Mouse (Mus musculus) embryonic fibroblast, embryonic 13.5 days (primary cell): ENCODE results near the gene Cox14. TPM values are rescaled to one million over a fixed set of nuclear protein-coding genes. Genes with fewer than 3 reads are reported as not detected.

Experiments
- H3K27ac ChIP-seq: 2 replicates; pipeline ENCODE4 v1.5.1; 2012; ENCODE audit warnings: low read length, control low read depth, inconsistent platforms; ENCODE audit not compliant: insufficient read depth
- H3K4me1 ChIP-seq: 2 replicates; pipeline ENCODE4 v1.6.1; 2011; ENCODE audit warnings: low read length; ENCODE audit not compliant: control insufficient read depth, insufficient read depth
- H3K4me3 ChIP-seq: 2 replicates; pipeline ENCODE4 v1.5.1; 2011; ENCODE audit warnings: mild to moderate bottlenecking, control low read depth, low read length; ENCODE audit not compliant: insufficient read depth
- CTCF ChIP-seq: IDR thresholded peaks from 2 replicates; pipeline ENCODE4 v1.5.1; 2011; ENCODE audit warnings: mild to moderate bottlenecking, control low read depth, low read length, moderate library complexity, borderline replicate concordance; ENCODE audit not compliant: insufficient read depth
- POLR2A ChIP-seq: IDR thresholded peaks from 2 replicates; pipeline ENCODE4 v1.6.1; 2011; ENCODE audit warnings: low read depth, mild to moderate bottlenecking, control low read depth, low read length, moderate library complexity
- polyA plus RNA-seq: library from polyadenylated mRNA; stranded (reverse); fragments of >200 nt; gene quantifications from 2 replicates; pipeline ENCODE4 v1.2.4, GENCODE M21; 2011; ENCODE audit warnings: low read depth; ENCODE audit not compliant: missing spikeins, insufficient read length

Cox14 gene
- polyA plus RNA-seq, result 58.2 and 66.5 TPM in 2 replicates

GRCm38 (mm10) chr15:99725341-99726155, at the start of gene Cox14:
Gene Cox14 (plus strand): TSS chr15:99725618.
- H3K27ac ChIP-seq, result peak within 1 kb of the TSS; percentile 92
- H3K4me3 ChIP-seq, result peak within 1 kb of the TSS; percentile 91
- 0 out of 2 replicates have a peak, but pooled peaks cover 7% of the 10 kb centered on the region for H3K4me1 ChIP-seq
- peak; percentile 89 for TF ChIP-seq CTCF
- peak; percentile 91 for TF ChIP-seq POLR2A

- Histone ChIP-seq H3K4me1 (no peaks in the 10 kb centered on the region), H3K4me3 (no peak overlapping the region), H3K27ac (no peak overlapping the region)
- TF ChIP-seq POLR2A (no peak), CTCF (no peak)
These were observed 48.3 kb upstream of the Cox14 start for GRCm38 (mm10) chr15:99677089-99677488.

- Histone ChIP-seq H3K27ac (no peak overlapping the region), H3K4me3 (no peak overlapping the region), H3K4me1 (no peaks in the 10 kb centered on the region)
- TF ChIP-seq POLR2A (no peak), CTCF (no peak)
These were observed 47.2 kb upstream of the Cox14 start for GRCm38 (mm10) chr15:99678063-99678800.

GRCm38 (mm10) chr15:99679008-99679407, 46.4 kb upstream of the Cox14 start:
- Histone ChIP-seq H3K4me1 (no peaks in the 10 kb centered on the region), H3K4me3 (no peak overlapping the region), H3K27ac (no peak overlapping the region)
- no peak for TF ChIP-seq POLR2A
- no peak for TF ChIP-seq CTCF

- H3K27ac ChIP-seq, result no peak overlapping the region
- H3K4me1 ChIP-seq, result no peaks in the 10 kb centered on the region
- H3K4me3 ChIP-seq, result no peak overlapping the region
- TF ChIP-seq POLR2A (no peak), CTCF (no peak)
These were observed 42.5 kb upstream of the Cox14 start for GRCm38 (mm10) chr15:99682880-99683279.

GRCm38 (mm10) chr15:99684156-99684555, 41.3 kb upstream of the Cox14 start:
- H3K4me3 ChIP-seq, result no peak overlapping the region
- TF ChIP-seq POLR2A (no peak), CTCF (no peak)
- no peak overlapping the region for H3K27ac ChIP-seq
- H3K4me1 ChIP-seq, result no peaks in the 10 kb centered on the region

- TF ChIP-seq POLR2A (no peak), CTCF (peak; percentile 91)
These were observed 36.7 kb upstream of the Cox14 start for GRCm38 (mm10) chr15:99688712-99689111.

GRCm38 (mm10) chr15:99690924-99691323, 34.5 kb upstream of the Cox14 start:
- TF ChIP-seq POLR2A (no peak), CTCF (no peak)
- H3K27ac ChIP-seq, result no peak overlapping the region
- H3K4me1 ChIP-seq, result no peaks in the 10 kb centered on the region
- no peak overlapping the region for H3K4me3 ChIP-seq

More at GRCm38 (mm10) chr15:99688712-99689111, 36.7 kb upstream of the Cox14 start:
- H3K4me3 ChIP-seq, result no peak overlapping the region
- no peaks in the 10 kb centered on the region for H3K4me1 ChIP-seq
- H3K27ac ChIP-seq, result no peak overlapping the region

GRCm38 (mm10) chr15:99691976-99692375, 33.4 kb upstream of the Cox14 start:
- no peak overlapping the region for H3K4me3 ChIP-seq
- TF ChIP-seq POLR2A (no peak), CTCF (no peak)
- no peak overlapping the region for H3K27ac ChIP-seq
- no peaks in the 10 kb centered on the region for H3K4me1 ChIP-seq

GRCm38 (mm10) chr15:99697309-99697708, 28.1 kb upstream of the Cox14 start:
- TF ChIP-seq POLR2A, result no peak
- TF ChIP-seq CTCF, result no peak
- 0 out of 2 replicates have a peak, but pooled peaks cover 5% of the 10 kb centered on the region for H3K4me1 ChIP-seq

More at GRCm38 (mm10) chr15:99697309-99697708, 28.1 kb upstream of the Cox14 start:
- Histone ChIP-seq H3K4me3 (no peak overlapping the region), H3K27ac (no peak overlapping the region)
